Mouse (Mus musculus): ENCODE results near the gene Srgap2. TPM values are rescaled to one million over a fixed set of nuclear protein-coding genes. Genes with fewer than 3 reads are reported as not detected.

Srgap2 gene
- total RNA-seq, 2 experiments from 2014 or later: 8.4 to 13.2 TPM

DNA sequence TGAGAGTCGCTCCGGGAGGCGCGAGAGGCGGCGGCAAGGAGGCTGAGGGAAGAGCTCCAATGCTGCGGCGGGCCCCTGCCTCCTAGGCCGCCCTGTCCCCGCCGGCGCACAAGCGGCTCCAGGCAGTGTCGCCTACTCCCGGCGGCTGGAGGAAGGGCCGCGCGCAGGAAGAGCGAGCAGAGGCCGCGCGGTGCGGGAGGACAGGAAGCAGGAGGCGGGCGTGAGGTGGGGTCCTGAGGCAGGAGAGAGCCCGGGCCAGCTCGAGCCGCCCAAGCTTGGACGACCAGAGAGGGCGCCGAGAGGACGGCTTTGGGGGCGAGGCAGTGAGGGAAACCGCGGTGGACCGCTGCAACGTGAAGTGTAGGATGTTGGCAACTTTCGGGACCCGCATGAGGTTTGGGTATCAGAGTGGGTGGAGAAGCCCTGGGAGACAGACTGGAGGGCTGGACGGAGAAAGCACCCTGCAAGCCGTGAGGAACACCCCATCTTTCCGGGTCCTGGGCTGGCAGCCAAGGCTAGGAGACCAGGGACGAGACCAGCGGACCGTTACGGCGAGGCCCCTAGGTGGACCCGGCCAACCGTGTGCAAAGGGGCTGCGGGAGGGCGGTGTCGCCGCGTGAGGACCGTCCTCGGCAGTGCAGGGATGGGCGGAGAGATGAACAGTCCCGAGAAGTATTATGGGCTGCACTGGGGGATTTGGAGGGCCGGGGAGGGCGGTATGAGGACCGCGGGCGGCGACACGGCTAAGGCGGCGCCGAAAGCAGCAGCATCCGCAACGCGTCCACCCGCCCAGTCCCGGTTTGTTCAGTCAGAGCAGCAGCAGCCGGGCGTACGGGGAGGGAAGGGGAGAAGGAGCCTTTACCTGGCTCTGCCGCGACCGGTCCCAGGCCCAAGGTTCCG is 531 bp downstream of the Srgap2 start:
- DNase-seq (ENCODE audit: low spot score): peak; percentile 60

GRCm38 (mm10) chr1:131525586-131526271 is 1.4 kb downstream of the Srgap2 start:
- peak; percentile 29 for DNase-seq (ENCODE audit: low spot score)

DNA sequence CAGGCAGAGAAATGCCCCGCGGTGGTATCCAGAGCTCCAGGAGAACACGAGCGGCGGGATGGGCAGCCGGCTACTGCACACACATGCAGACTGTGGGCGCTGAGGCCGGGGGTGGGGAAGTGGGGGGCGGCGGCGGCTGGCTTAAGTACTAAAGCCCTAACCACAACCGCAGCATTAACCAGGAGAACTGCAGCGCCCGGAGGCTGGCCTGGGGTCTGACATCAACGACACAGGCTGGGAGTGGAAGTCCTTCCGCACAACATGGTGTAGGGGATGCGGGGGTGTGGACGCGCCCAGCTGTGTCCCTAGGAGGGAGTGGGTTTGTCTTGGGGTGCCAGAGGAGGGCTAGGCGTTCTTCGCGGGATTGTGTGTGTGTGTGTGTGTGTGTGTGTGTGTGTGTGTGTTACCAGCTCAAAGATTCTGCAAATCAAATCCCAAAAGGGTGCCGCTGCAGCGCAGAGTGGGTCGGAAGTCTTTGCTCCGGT is 2.0 kb downstream of the Srgap2 start:
- peak; percentile 27 for DNase-seq (ENCODE audit: low spot score)

DNA sequence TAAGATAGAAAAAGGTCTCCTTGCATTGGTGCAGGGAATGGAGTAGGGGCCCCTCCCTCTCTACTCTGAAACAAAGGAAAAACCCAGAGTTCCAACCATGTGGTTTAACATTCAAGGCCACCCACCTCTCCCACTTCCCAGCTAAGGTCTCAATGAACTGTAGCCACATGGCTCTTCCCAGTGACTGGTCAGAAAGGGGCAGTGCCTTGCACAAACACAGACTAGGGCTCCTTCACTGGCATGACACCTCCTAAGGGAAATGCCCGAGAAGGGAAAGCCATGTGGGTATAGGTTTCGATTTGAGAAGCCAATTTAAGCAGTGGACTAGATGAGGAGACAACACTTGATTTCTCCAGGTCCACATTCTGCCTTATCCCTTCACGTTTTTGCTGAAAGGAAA is 3.4 kb downstream of the Srgap2 start:
- DNase-seq (ENCODE audit: low spot score): no peak

- no peak for DNase-seq (ENCODE audit: low spot score)
Observed at GRCm38 (mm10) chr1:131516588-131516987, 10.6 kb downstream of the Srgap2 start.

GRCm38 (mm10) chr1:131514197-131514596 is 13.0 kb downstream of the Srgap2 start:
- no peak for DNase-seq (ENCODE audit: low spot score)

- no peak for DNase-seq (ENCODE audit: low spot score)
Observed at GRCm38 (mm10) chr1:131513136-131513535, 14.0 kb downstream of the Srgap2 start.

- no peak for DNase-seq (ENCODE audit: low spot score)
Observed at GRCm38 (mm10) chr1:131511661-131512500, 15.3 kb downstream of the Srgap2 start.

- DNase-seq (ENCODE audit: low spot score): no peak
Observed at GRCm38 (mm10) chr1:131511131-131511530, 16.0 kb downstream of the Srgap2 start.

DNA sequence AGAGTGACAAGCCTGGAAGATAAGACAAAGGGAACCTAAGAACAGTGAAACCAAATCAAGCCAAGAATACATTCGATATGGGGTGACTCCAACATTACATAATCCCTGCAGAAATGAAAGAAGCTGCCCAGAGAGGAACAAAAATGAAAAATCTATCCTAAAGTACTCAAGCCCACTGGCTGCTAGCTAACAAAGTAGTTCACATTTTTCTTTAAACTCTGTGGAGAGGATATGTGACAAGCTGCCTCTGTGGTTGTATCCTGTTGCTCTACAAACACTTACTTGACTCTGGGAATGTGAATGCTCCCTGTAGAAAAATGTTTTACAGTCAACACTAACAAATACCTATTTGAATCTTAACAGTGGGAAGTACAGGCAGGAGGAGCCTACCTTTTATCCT is 25.5 kb downstream of the Srgap2 start:
- DNase-seq (ENCODE audit: low spot score): no peak

DNA sequence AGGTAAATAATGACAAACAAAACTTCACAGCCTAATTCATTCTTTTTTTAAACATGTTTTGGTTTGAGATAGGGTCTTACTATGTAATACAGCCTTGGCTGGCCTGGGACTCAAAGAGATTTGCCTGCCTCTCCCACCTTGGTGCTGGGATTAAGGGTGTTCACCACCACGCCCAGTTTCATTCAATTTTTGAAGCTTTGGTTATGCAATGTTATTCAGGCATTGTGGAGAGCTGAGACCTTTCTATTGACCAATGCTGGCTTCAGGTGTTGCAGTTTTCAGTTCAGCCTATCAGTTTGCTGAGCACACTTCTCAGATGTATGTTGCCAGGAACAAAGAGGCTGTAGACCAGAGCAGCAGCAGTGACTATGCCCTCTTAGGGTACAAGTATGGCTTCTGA is 28.9 kb downstream of the Srgap2 start:
- DNase-seq (ENCODE audit: low spot score): no peak

- no peak for DNase-seq (ENCODE audit: low spot score)
Observed at GRCm38 (mm10) chr1:131493966-131494898, 32.9 kb downstream of the Srgap2 start.

DNA sequence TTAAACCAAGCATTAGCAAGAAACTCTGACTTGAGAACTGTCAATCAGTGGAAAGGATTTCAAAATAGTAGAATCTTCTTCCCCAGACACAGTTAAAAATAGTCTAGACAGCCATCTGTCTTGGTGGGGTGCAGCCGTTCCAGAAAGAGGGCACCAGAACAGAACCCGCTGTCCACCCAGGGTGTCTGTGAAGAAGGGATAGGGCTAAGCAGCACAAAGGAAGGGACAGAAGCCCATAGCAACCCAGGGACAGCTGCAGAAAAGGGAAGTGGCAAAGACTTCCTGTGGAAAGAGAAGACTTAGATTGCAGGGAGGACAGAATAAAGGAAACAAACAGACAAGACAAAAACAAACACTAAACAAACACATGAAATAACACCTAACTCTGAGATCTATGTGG is 34.8 kb downstream of the Srgap2 start:
- no peak for DNase-seq (ENCODE audit: low spot score)

DNA sequence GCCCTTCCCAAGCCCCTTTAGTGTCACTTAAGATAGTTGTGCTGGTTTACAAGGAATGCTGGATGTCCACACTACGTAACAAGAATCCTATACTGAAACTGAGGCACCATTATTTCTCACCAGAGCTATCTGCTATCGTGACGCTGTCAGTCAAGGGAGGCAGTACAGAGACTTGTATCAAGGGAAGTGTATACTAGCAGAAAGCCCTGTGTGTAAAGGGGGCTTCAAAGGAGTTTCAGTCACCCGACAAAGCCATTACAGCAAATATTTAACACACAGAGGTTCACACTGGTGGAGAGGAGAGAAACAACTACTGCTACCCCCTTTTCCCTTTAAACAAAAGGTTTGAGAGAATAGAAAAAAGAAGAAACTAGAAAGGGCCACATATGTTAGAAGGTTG is 35.6 kb downstream of the Srgap2 start:
- DNase-seq (ENCODE audit: low spot score): no peak

- DNase-seq (ENCODE audit: low spot score): no peak
Observed at GRCm38 (mm10) chr1:131489312-131489711, 37.8 kb downstream of the Srgap2 start.

DNA sequence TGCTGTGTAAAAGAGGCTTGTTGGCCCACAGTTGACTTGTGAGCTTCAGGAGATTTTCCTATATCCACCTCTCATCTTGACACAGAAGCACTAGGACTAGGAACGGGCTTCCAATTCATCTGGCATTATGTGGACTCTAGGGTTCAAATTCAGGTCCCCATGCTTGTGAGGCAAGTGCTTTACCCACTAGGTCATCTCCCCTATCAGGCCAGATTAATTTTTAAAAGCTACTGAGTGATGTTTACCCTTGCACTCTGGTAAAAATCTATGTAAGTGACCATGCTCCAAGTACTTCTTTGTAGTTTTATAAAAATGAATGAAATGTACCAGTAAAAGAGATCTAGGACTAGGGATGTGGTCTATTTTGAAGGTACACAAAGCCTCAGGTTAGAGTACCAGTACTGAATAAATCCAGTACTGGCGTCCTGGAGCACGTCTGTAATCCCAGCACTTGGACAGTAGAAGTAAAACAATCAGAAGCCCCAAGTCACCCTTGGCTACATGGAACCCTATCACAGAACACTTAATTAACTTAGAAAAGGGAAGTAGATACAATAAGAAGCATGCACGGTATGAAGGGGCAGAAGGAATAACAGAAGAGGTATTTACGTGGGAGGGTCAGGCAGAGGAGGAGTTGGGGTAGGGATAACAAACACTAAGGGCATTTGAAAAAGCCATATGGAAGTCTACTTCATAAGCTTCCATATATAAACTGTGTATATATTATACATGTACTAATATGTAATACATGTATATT is 40.9 kb downstream of the Srgap2 start:
- no peak for DNase-seq (ENCODE audit: low spot score)

DNA sequence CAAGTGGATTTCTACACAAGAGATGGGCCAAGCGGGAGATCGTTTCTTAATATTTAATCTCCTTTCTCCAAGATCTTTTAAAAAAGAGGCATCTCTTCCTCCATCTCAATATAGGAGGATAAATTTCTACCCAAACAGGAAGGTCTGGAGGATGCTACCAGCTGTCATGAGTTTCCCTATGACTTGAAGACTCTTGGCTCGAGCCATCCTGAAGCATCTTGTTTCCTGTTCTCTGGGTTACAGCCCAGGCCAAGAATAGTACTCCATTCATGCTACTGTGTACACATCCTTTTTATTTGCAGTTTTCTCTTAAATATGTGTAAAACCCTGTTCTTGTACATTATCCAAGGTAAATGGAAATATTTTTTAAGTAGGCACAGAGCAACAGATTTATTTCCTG is 44.9 kb downstream of the Srgap2 start:
- DNase-seq (ENCODE audit: low spot score): peak; percentile 36

- no peak for DNase-seq (ENCODE audit: low spot score)
Observed at GRCm38 (mm10) chr1:131481391-131481790, 45.8 kb downstream of the Srgap2 start.

GRCm38 (mm10) chr1:131478770-131479305 is 48.3 kb downstream of the Srgap2 start:
- no peak for DNase-seq (ENCODE audit: low spot score)

DNA sequence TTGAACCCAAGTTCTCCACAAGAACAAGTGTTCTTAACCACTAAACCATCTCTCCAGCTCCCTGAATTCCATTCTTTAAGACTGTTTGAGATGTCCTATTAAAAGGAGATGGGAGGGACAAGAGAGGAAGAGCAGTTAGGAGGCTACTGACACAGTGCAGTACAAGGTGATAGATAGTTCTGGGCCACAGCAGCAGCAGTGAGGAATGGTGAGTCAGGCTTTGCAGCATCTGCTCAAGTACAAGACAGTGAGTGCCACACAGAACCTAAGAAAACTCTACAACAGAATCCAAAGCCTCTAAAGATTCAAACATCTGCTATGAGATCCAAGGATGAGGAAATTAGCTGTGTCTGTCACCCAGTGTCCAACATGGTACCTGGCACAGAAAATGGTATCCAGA is 51.8 kb downstream of the Srgap2 start:
- DNase-seq (ENCODE audit: low spot score): no peak

Measured in gastrocnemius, adult 18-20 months (tissue).